Mouse (Mus musculus): ENCODE measurements at regions not wholly inside any gene's neighbourhood (a gene's known extent, or its start where the extent isn't known, plus 50 kb on each side); places are given as distances from the start of the nearest gene placed in this dataset.

DNA sequence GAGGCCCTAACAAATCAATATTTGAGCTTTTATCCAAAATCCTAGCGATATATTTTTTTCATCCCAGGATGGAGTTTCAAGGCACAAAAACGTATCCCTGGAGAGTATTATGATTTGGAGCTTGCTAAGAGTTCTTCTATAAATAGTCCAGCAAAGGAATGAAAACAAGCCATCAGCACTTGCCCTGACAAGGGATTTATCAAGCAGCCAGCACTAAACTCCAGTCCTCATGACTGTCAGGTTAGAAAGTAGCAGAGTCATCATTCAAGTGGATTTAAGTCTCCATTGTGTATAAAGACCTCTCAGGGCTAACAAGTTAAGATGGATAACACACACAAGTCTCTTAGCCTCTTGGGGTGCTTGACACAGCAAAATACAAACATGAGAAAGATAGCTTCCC is 148.6 kb upstream of the Ust start:
- ATAC-seq (replicated peaks), result no peak
- no peak overlapping the region for H3K4me3 ChIP-seq
- no peak overlapping the region for H3K27ac ChIP-seq
- WGBS, result 77% methylated on average over 2 of the region's 2 CpGs
- H3K36me3 ChIP-seq (replicated peaks), result no peaks in the 10 kb centered on the region
- H3K27me3 ChIP-seq (replicated peaks), result no peaks in the 10 kb centered on the region
- H3K9ac ChIP-seq, result no peak overlapping the region
- no peaks in the 10 kb centered on the region for H3K9me3 ChIP-seq
- no peak overlapping the region for H3K4me2 ChIP-seq
- no peaks in the 10 kb centered on the region for H3K4me1 ChIP-seq

DNA sequence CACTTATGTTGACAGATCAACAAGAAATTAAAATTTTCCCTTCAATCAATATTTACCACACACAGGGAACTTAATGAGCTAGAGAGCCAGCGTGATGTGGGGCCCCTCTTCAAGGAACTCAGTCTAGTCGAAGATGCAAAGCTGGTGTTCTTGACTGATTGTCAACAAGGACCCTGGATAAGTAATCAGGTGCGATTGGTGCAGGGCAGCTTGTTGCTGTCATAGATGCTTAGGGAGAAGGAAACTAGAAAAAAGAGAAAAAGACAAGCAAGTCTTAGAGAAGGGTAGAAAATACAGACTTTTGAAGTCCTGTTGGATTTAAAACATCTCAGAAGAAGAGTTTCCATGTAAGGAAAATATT is 140.3 kb upstream of the Ust start:
- Histone ChIP-seq H3K9me3 (no peaks in the 10 kb centered on the region), H3K27ac (no peak overlapping the region), H3K4me3 (no peak overlapping the region), H3K4me2 (no peak overlapping the region), H3K36me3 (replicated peaks) (no peaks in the 10 kb centered on the region), H3K27me3 (replicated peaks) (no peaks in the 10 kb centered on the region), H3K4me1 (no peaks in the 10 kb centered on the region), H3K9ac (no peak overlapping the region)
- 90% methylated on average over 3 of the region's 3 CpGs for WGBS
- no peak for ATAC-seq (replicated peaks)

GRCm38 (mm10) chr10:8658024-8658933 is 139.7 kb upstream of the Ust start:
- H3K4me3 ChIP-seq, result no peak overlapping the region
- WGBS, result 90% methylated on average over 6 of the region's 6 CpGs
- H3K4me2 ChIP-seq, result no peak overlapping the region
- H3K9ac ChIP-seq, result no peak overlapping the region
- H3K9me3 ChIP-seq, result no peaks in the 10 kb centered on the region
- no peak for ATAC-seq (replicated peaks)
- no peak overlapping the region for H3K27ac ChIP-seq
- H3K27me3 ChIP-seq (replicated peaks), result no peaks in the 10 kb centered on the region
- no peaks in the 10 kb centered on the region for H3K4me1 ChIP-seq
- no peaks in the 10 kb centered on the region for H3K36me3 ChIP-seq (replicated peaks)

DNA sequence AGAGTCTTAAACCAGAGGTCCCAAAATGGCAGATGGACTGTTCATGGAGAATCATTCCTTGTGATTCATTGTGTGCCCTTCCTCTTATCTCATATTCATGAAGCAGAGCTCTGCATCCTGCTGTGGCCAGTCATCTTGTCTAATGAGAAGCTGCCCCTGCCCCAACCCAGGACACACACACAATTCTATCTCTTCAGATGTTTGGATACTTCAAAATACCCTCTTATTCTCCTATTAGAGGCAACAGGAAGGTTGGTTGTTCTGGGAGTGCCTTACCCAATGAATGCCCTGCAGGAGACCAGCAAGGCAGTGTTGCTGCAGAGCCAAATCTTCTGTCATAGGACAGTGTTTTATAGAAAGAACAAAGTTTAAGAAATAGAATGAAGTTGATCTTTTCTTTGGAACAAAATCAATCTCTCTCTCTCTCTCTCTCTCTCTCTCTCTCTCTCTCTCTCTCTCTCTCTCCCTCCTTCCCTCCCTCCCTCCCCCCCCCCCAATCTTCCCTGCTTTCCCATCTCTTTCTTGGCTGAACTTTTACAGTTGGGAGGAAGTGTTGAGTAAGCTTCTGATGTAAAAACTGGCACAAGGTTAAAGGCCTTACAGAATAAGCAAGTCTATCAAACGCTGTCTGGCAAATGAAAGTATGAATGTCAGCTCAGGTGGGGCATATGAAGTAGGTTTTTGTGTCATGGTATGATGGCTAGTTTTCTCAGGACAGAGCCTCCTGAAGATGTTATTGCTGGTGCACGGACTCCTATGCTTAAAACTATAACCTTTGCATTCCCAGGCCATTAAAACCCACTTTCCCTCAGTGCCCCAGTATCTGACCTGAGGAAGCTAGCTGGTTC is 138.8 kb upstream of the Ust start:
- no peak for ATAC-seq (replicated peaks)
- no peak overlapping the region for H3K9ac ChIP-seq
- no peak overlapping the region for H3K27ac ChIP-seq
- no peaks in the 10 kb centered on the region for H3K4me1 ChIP-seq
- no peaks in the 10 kb centered on the region for H3K9me3 ChIP-seq
- no peak overlapping the region for H3K4me2 ChIP-seq
- no peaks in the 10 kb centered on the region for H3K36me3 ChIP-seq (replicated peaks)
- WGBS, result 91% methylated on average over 2 of the region's 2 CpGs
- no peaks in the 10 kb centered on the region for H3K27me3 ChIP-seq (replicated peaks)
- H3K4me3 ChIP-seq, result no peak overlapping the region

DNA sequence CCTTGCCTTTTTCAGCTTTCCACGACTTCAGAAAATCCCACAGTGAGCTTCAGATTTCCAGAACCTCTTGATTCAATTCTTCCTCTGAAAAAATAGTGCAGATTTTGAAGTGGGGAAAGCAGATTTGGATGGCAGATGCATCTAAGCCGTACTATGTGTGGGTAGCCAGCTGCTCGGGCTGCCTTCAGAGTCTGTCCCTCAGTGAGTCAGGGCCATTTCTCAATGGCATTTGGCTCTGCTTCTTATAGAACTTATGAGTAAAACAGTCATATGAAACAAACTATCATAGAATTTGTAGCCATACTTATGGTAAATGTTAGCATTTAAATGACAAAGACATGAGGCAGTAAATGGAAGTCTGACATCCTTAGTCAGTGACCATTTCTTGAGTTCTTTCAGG is 135.0 kb upstream of the Ust start:
- no peak overlapping the region for H3K27ac ChIP-seq
- no peak overlapping the region for H3K4me2 ChIP-seq
- no peaks in the 10 kb centered on the region for H3K27me3 ChIP-seq (replicated peaks)
- no peak overlapping the region for H3K4me3 ChIP-seq
- no peaks in the 10 kb centered on the region for H3K9me3 ChIP-seq
- no peak for ATAC-seq (replicated peaks)
- H3K36me3 ChIP-seq (replicated peaks), result no peaks in the 10 kb centered on the region
- 87% methylated on average over 3 of the region's 3 CpGs for WGBS
- no peak overlapping the region for H3K9ac ChIP-seq
- no peaks in the 10 kb centered on the region for H3K4me1 ChIP-seq

- Histone ChIP-seq H3K36me3 (replicated peaks) (no peaks in the 10 kb centered on the region), H3K27me3 (replicated peaks) (no peaks in the 10 kb centered on the region), H3K4me3 (no peak overlapping the region), H3K9me3 (no peaks in the 10 kb centered on the region), H3K27ac (no peak overlapping the region), H3K4me2 (no peak overlapping the region), H3K4me1 (no peaks in the 10 kb centered on the region), H3K9ac (no peak overlapping the region)
- 87% methylated on average over 3 of the region's 3 CpGs for WGBS
- no peak for ATAC-seq (replicated peaks)
Observed at GRCm38 (mm10) chr10:8642266-8642665, 123.6 kb upstream of the Ust start.

DNA sequence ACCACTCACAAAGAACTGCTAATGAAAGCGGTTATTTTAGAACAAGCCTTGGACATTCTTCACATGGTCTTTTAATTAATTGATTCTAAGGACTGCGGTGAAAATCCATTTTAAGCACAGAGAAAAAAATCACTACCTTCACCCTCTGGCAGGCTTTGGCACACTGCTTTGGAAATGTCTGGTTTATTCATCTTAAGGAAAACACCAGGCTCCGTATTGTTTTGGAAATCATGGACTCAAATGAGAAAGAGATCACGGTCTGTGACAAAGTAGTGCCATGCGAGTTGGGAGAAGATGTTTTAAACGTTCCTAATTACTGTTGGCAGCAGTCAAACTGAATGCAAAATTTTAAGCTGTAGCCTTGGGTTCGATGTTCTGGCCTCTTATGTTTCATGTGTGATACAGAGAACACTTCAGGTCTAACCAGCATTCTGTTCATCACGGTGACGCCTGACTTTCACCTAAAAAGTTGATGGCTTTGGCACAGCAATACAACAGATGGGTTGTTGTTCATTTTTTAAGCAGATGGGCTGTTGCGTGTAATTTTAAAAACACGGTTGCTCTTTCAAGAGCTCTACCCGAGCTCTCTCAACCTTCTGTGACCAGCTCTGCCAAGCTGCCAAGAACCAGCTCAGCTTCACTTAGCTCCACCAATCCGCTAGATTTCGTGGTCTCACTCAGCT is 105.7 kb upstream of the Ust start:
- no peak overlapping the region for H3K4me3 ChIP-seq
- no peak overlapping the region for H3K9ac ChIP-seq
- H3K27me3 ChIP-seq (replicated peaks), result no peaks in the 10 kb centered on the region
- WGBS, result 83% methylated on average over 14 of the region's 14 CpGs
- no peaks in the 10 kb centered on the region for H3K4me1 ChIP-seq
- H3K36me3 ChIP-seq (replicated peaks), result no peaks in the 10 kb centered on the region
- ATAC-seq (replicated peaks), result no peak
- H3K9me3 ChIP-seq, result no peaks in the 10 kb centered on the region
- H3K27ac ChIP-seq, result no peak overlapping the region
- no peak overlapping the region for H3K4me2 ChIP-seq

- Histone ChIP-seq H3K4me3 (no peak overlapping the region), H3K4me2 (no peak overlapping the region), H3K9ac (no peak overlapping the region), H3K27ac (no peak overlapping the region), H3K4me1 (no peaks in the 10 kb centered on the region), H3K27me3 (replicated peaks) (no peaks in the 10 kb centered on the region), H3K36me3 (replicated peaks) (no peaks in the 10 kb centered on the region), H3K9me3 (no peaks in the 10 kb centered on the region)
- no peak for ATAC-seq (replicated peaks)
- WGBS, result 86% methylated on average over 1 of the region's 1 CpGs
Observed at GRCm38 (mm10) chr10:8618676-8619075, 100.1 kb upstream of the Ust start.

DNA sequence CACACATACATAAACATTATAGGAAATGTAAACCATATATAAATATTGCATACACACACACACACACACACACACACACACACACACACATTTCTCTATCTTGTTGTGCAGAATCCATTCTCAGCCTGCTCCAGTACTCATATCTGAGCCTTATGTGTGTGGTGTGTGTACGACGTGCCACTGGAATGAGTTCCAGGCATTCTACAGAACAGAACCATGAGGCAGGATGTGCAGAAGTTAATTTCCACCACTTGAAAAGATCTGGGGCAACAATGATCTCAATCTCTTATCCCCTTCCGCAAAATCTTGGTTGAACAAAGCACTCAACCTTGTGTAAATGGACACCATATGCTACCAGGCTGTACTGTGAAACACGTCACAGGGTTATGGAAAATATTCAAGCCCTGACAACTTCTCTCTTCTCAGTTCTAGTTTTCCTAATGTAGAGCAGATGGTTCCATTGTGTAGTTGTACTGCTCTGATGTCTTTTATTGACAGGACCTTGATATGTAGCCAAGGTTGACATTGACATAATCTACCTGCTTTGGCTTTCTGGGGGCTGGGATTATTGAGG is 96.9 kb upstream of the Ust start:
- Histone ChIP-seq H3K36me3 (replicated peaks) (no peaks in the 10 kb centered on the region), H3K4me1 (no peaks in the 10 kb centered on the region), H3K27ac (no peak overlapping the region), H3K9ac (no peak overlapping the region), H3K4me3 (no peak overlapping the region), H3K9me3 (no peaks in the 10 kb centered on the region), H3K27me3 (replicated peaks) (no peaks in the 10 kb centered on the region), H3K4me2 (no peak overlapping the region)
- ATAC-seq (replicated peaks), result no peak
- WGBS, result 84% methylated on average over 4 of the region's 4 CpGs

DNA sequence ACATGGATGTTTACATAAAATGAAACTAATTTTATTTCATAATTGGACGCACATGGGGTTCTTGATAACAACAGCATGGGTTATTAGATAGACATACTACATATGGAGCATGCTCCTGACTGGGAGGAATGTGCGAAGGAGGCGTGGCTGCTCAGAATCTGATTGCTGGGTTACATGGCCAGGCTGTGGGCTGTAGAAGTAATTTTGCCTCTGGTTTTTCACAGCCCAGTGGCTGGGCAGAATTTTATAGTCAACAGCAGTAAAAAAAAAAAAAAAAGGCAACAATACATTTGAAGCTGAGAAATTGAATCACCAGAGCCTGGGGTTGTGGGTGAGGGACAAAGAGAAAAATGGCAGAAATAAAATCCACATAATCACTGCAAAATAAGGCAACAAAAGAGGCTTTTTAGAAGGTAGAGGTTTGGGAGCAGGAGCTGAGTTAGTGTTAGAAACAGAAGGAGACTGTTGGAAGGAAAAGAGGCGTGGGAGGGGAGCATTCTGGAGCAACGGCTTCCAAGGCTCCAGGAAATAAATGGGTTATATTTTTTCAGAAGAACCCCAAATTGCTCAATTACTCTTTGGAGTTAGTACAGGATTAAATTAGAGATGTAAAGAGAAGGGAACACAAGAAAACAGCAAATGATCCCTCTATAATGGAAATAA is 71.4 kb upstream of the Ust start:
- no peaks in the 10 kb centered on the region for H3K4me1 ChIP-seq
- 90% methylated on average over 5 of the region's 5 CpGs for WGBS
- ATAC-seq (replicated peaks), result no peak
- no peak overlapping the region for H3K9ac ChIP-seq
- no peaks in the 10 kb centered on the region for H3K9me3 ChIP-seq
- H3K4me2 ChIP-seq, result no peak overlapping the region
- H3K36me3 ChIP-seq (replicated peaks), result no peaks in the 10 kb centered on the region
- no peak overlapping the region for H3K27ac ChIP-seq
- no peaks in the 10 kb centered on the region for H3K27me3 ChIP-seq (replicated peaks)
- H3K4me3 ChIP-seq, result no peak overlapping the region

GRCm38 (mm10) chr10:8589106-8589505 is 70.5 kb upstream of the Ust start:
- H3K9me3 ChIP-seq, result no peaks in the 10 kb centered on the region
- 74% methylated on average over 1 of the region's 1 CpGs for WGBS
- H3K4me2 ChIP-seq, result no peak overlapping the region
- no peaks in the 10 kb centered on the region for H3K4me1 ChIP-seq
- H3K27ac ChIP-seq, result no peak overlapping the region
- no peaks in the 10 kb centered on the region for H3K36me3 ChIP-seq (replicated peaks)
- H3K4me3 ChIP-seq, result no peak overlapping the region
- no peak for ATAC-seq (replicated peaks)
- no peaks in the 10 kb centered on the region for H3K27me3 ChIP-seq (replicated peaks)
- H3K9ac ChIP-seq, result no peak overlapping the region

All from midbrain, embryonic 15.5 days (tissue).